Mouse (Mus musculus): ENCODE measurements around the gene Gm21988. TPM values are rescaled to one million over a fixed set of nuclear protein-coding genes. Genes with fewer than 3 reads are reported as not detected.

The Gm21988 gene
- total RNA-seq, 2 experiments from 2014 or later: 4.9 to 5.3 TPM

GRCm38 (mm10) chr11:70259035-70259434 is 19.4 kb upstream of the Gm21988 start:
- TF ChIP-seq CTCF (IDR thresholded peaks at IDR 0.05): no peak

GRCm38 (mm10) chr11:70254931-70255531 is 15.4 kb upstream of the Gm21988 start, which contains the start of gene Alox12:
Gene Alox12 (minus strand): TSS chr11:70255353.
- intact Hi-C loops (cut with DNase I): no loop called here
- TF ChIP-seq CTCF (IDR thresholded peaks at IDR 0.05): peak; percentile 42
- Histone ChIP-seq H3K4me3 (peak within 1 kb of the TSS; percentile 17; the same call in 1 of the 2 replicates), H3K27ac (no peak within 1 kb of the TSS)
- DNase-seq (ENCODE audit: extremely low spot score in 1 of 2, low spot score in 2 of 2): no peak

More at GRCm38 (mm10) chr11:70259035-70259434, 19.4 kb upstream of the Gm21988 start:
- Histone ChIP-seq H3K4me3 (no peak overlapping the region), H3K27ac (no peak overlapping the region)
- intact Hi-C loops (cut with DNase I): no loop called here
- DNase-seq (ENCODE audit: extremely low spot score in 1 of 2, low spot score in 2 of 2): no peak

- TF ChIP-seq CTCF (IDR thresholded peaks at IDR 0.05): no peak
- intact Hi-C loops (cut with DNase I): no loop called here
- H3K4me3 ChIP-seq: peak overlapping the region; percentile 17; the same call in 1 of the 2 replicates
- DNase-seq (ENCODE audit: extremely low spot score in 1 of 2, low spot score in 2 of 2): no peak
- no peak overlapping the region for H3K27ac ChIP-seq
These were observed 14.7 kb upstream of the Gm21988 start for GRCm38 (mm10) chr11:70254337-70254736.

GRCm38 (mm10) chr11:70251853-70252252 is 12.2 kb upstream of the Gm21988 start:
- intact Hi-C loops (cut with DNase I): no loop called here
- no peak overlapping the region for H3K4me3 ChIP-seq
- H3K27ac ChIP-seq: no peak overlapping the region
- DNase-seq (ENCODE audit: extremely low spot score in 1 of 2, low spot score in 2 of 2): no peak
- no peak for TF ChIP-seq CTCF (IDR thresholded peaks at IDR 0.05)

- no peak for DNase-seq (ENCODE audit: extremely low spot score in 1 of 2, low spot score in 2 of 2)
- intact Hi-C loops (cut with DNase I): no loop called here
- H3K4me3 ChIP-seq: no peak overlapping the region
- no peak overlapping the region for H3K27ac ChIP-seq
- no peak for TF ChIP-seq CTCF (IDR thresholded peaks at IDR 0.05)
These were observed 10.5 kb upstream of the Gm21988 start for GRCm38 (mm10) chr11:70250150-70250549.

- Histone ChIP-seq H3K27ac (no peak overlapping the region), H3K4me3 (no peak overlapping the region)
- peak; percentile 88 for TF ChIP-seq CTCF (IDR thresholded peaks at IDR 0.05)
- intact Hi-C loops (cut with DNase I): loop anchor here (2.0 kb wide), 1 partner anchor 62 kb away; no protein-coding TSS in a partner anchor
- peak in 1 of 2 experiments; percentile 74 for DNase-seq (ENCODE audit: extremely low spot score in 1 of 2, low spot score in 2 of 2)
These were observed 7.7 kb upstream of the Gm21988 start for GRCm38 (mm10) chr11:70247136-70247845.

- intact Hi-C loops (cut with DNase I): no loop called here
- TF ChIP-seq CTCF (IDR thresholded peaks at IDR 0.05): no peak
- no peak overlapping the region for H3K4me3 ChIP-seq
- no peak overlapping the region for H3K27ac ChIP-seq
- no peak for DNase-seq (ENCODE audit: extremely low spot score in 1 of 2, low spot score in 2 of 2)
These were observed 3.0 kb upstream of the Gm21988 start for GRCm38 (mm10) chr11:70242591-70242990.

- DNase-seq (ENCODE audit: extremely low spot score in 1 of 2, low spot score in 2 of 2): no peak
- intact Hi-C loops (cut with DNase I): loop anchor here (10.0 kb wide), 1 partner anchor 416 kb away; the partner anchor contains the start of genes Eno3 and Pfn1
- peak overlapping the region; percentile 92 for H3K27ac ChIP-seq
- TF ChIP-seq CTCF (IDR thresholded peaks at IDR 0.05): no peak
- H3K4me3 ChIP-seq: peak overlapping the region; percentile 98
These were observed 814 bp downstream of the Gm21988 start for GRCm38 (mm10) chr11:70238591-70239440.

GRCm38 (mm10) chr11:70237457-70238167 is 2.0 kb downstream of the Gm21988 start, which contains the start of gene 0610010K14Rik:
Gene 0610010K14Rik (minus strand): TSS chr11:70237914.
- DNase-seq (ENCODE audit: extremely low spot score in 1 of 2, low spot score in 2 of 2): peak; percentile 98

GRCm38 (mm10) chr11:70236717-70237116 is 2.9 kb downstream of the Gm21988 start:
- DNase-seq (ENCODE audit: extremely low spot score in 1 of 2, low spot score in 2 of 2): no peak
- no peak for TF ChIP-seq CTCF (IDR thresholded peaks at IDR 0.05)
- peak overlapping the region; percentile 98 for H3K4me3 ChIP-seq
- peak overlapping the region; percentile 92 for H3K27ac ChIP-seq
- intact Hi-C loops (cut with DNase I): loop anchor here (10.0 kb wide), 1 partner anchor 418 kb away; the partner anchor contains the start of genes Eno3 and Pfn1

More at GRCm38 (mm10) chr11:70237457-70238167, 2.0 kb downstream of the Gm21988 start, which contains the start of gene 0610010K14Rik:
- intact Hi-C loops (cut with DNase I): loop anchor here (10.0 kb wide), 1 partner anchor 417 kb away; the partner anchor contains the start of genes Eno3 and Pfn1
- peak within 1 kb of the TSS; percentile 98 for H3K4me3 ChIP-seq
- peak within 1 kb of the TSS; percentile 92 for H3K27ac ChIP-seq
- TF ChIP-seq CTCF (IDR thresholded peaks at IDR 0.05): peak; percentile 78
